Mouse (Mus musculus): ENCODE results near the gene Mcub. TPM values are rescaled to one million over a fixed set of nuclear protein-coding genes. Genes with fewer than 3 reads are reported as not detected.

Gene Mcub
- polyA plus RNA-seq, 1 experiment from 2014 or later, result 3.6 TPM

DNA sequence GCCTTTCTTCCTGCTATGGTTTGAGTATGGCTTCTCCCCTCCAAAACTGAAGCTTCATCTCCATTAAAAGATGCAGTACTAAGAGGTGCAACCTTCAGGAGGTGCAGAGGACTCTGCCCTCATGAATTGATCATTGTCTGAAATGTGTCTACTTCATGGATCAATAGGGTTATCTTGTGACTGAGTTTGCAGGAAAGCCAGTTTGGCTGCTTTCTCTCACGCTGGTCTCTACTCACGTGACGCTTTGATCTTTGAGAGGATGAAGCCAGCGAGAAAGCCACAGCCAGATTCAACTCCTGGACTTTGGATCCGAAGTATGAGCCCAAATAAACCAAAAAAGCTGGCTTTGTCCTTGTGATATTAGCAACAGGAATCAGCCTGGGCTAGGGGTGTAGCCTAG is 83.6 kb downstream of the Mcub start:
- no peak overlapping the region for H3K4me2 ChIP-seq (replicated peaks)
- H3K27me3 ChIP-seq, result no peaks in the 10 kb centered on the region
- no peak overlapping the region for H3K4me3 ChIP-seq
- no peaks in the 10 kb centered on the region for H3K36me3 ChIP-seq
- H3K27ac ChIP-seq (replicated peaks), result no peak overlapping the region
- WGBS, result 80% methylated on average over 5 of the region's 5 CpGs
- no peak for ATAC-seq (ENCODE audit: low FRiP score, low read depth)
- H3K4me1 ChIP-seq, result no peaks in the 10 kb centered on the region
- H3K9ac ChIP-seq (replicated peaks), result no peak overlapping the region
- no peaks in the 10 kb centered on the region for H3K9me3 ChIP-seq

DNA sequence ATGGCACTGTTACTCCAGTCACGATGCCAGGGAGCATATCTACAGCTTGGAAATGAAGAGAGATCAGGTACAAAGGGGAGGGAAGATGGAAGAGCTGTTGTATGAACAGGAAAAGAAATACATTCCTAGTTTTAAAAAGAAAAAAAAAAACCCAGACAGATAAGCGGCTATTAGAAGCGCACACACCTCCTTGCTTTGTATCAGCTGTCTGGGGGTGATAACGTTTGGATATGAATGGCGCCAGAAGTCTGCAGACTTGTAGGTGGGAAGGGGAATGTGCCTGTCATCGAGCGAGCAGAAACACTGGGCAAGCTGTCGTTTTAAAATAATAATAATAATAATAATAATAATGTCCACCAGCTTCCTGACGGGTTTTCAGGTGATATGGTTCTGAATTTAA is 84.4 kb downstream of the Mcub start:
- H3K9me3 ChIP-seq, result no peaks in the 10 kb centered on the region
- no peaks in the 10 kb centered on the region for H3K36me3 ChIP-seq
- 92% methylated on average over 9 of the region's 9 CpGs for WGBS
- H3K4me2 ChIP-seq (replicated peaks), result no peak overlapping the region
- H3K4me1 ChIP-seq, result no peaks in the 10 kb centered on the region
- H3K9ac ChIP-seq (replicated peaks), result no peak overlapping the region
- H3K27ac ChIP-seq (replicated peaks), result no peak overlapping the region
- H3K27me3 ChIP-seq, result no peaks in the 10 kb centered on the region
- no peak overlapping the region for H3K4me3 ChIP-seq
- ATAC-seq (ENCODE audit: low FRiP score, low read depth), result no peak

DNA sequence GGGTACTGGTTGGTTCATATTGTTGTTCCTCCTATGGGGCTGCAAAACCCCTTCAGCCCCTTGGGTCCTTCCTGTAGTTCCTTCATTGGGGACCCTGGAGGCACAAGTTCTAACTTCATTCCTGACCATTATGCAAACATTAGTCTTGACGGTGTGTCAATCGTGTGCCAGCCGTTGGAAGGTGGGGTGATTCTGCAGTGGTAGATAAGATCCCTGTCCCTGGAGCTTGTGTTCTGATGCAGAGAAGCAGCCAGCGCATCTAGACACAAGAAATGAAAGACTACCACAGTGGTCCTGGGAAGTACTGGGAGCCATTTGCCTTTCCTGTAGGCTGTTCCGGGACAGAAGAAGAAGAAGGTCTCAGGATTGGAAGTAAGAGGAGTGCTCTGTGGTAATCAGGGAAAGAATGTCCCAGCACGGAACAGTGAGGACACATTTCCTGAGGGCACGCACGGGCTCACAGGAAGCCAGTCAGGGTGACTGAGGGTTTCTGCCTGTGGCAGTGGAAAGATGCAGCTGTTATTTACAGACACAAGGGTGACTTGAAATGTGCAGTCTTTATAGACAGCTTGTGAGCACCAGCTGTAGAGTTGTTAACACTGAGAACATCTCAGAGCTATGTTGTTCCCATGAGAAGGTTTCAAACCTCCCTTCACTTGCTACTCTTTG is 88.9 kb downstream of the Mcub start:
- H3K4me2 ChIP-seq (replicated peaks), result no peak overlapping the region
- no peak overlapping the region for H3K4me3 ChIP-seq
- H3K4me1 ChIP-seq, result peaks cover 9% of the 10 kb centered on the region
- 87% methylated on average over 8 of the region's 8 CpGs for WGBS
- no peaks in the 10 kb centered on the region for H3K9me3 ChIP-seq
- no peak for ATAC-seq (ENCODE audit: low FRiP score, low read depth)
- no peaks in the 10 kb centered on the region for H3K36me3 ChIP-seq
- H3K27ac ChIP-seq (replicated peaks), result no peak overlapping the region
- H3K9ac ChIP-seq (replicated peaks), result no peak overlapping the region
- peaks cover 8% of the 10 kb centered on the region for H3K27me3 ChIP-seq

DNA sequence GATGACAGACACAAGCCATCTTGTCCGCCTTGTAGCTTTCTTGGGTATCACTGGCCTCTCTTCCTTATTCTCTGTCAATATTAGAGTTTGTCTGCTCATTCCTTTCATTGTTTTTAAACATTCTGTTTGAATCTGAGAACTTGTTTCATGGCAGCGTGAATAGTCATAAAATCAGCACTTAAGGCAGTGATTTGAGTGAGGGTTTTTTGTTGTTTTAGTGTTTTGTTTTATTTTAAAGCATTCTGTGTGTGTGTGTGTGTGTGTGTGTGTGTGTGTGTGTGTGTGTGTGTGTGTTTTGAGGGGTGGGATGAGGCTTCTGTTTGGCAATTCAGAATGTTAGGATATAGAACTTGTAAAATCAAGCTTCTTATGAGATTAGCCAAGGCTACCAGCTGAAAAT is 90.1 kb downstream of the Mcub start:
- peaks cover 8% of the 10 kb centered on the region for H3K27me3 ChIP-seq
- ATAC-seq (ENCODE audit: low FRiP score, low read depth), result no peak
- no peaks in the 10 kb centered on the region for H3K36me3 ChIP-seq
- H3K9ac ChIP-seq (replicated peaks), result no peak overlapping the region
- H3K9me3 ChIP-seq, result no peaks in the 10 kb centered on the region
- no peak overlapping the region for H3K4me3 ChIP-seq
- H3K4me1 ChIP-seq, result peaks cover 9% of the 10 kb centered on the region
- peak overlapping the region; percentile 83 for H3K4me2 ChIP-seq (replicated peaks)
- no peak overlapping the region for H3K27ac ChIP-seq (replicated peaks)
- WGBS, result 76% methylated on average over 2 of the region's 2 CpGs

DNA sequence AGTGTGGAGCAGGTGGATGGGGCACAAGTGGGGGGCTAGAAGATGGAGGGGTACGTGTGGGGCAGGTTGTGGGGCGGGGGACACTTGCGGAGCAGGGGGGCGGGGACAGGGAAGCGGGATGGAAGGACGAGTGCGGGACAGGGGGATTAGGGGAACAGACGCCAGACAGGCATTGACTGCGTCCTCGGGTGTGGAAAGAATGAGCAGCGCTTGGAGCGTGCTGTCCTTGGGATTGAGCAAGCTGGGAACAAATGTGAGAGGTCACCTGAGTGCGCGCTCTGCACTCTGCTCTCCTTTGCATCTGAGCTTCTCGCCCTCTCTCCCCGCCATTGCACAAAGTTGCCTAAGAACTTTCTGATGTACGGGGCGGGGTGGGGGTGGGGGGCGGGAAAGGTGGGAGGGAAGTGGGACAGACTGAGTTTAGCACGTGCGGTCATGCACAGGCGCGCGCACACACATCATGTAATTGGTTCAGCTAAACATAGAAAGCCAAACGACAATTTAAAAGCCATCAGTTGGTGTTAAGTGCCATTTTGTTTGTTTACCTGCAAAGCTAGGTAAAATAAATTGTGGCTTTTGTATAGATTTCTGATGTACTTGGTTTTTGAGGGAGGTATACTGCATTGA is 90.8 kb downstream of the Mcub start:
- H3K4me2 ChIP-seq (replicated peaks), result peak overlapping the region; percentile 83
- no peaks in the 10 kb centered on the region for H3K36me3 ChIP-seq
- peak overlapping the region; percentile 88 for H3K27ac ChIP-seq (replicated peaks)
- no peaks in the 10 kb centered on the region for H3K9me3 ChIP-seq
- under 1% methylated on average over 25 of the region's 25 CpGs for WGBS
- peaks cover 8% of the 10 kb centered on the region for H3K27me3 ChIP-seq
- H3K4me3 ChIP-seq, result peak overlapping the region; percentile 72
- peak; percentile 70 for ATAC-seq (ENCODE audit: low FRiP score, low read depth)
- H3K4me1 ChIP-seq, result peaks cover 9% of the 10 kb centered on the region
- H3K9ac ChIP-seq (replicated peaks), result peak overlapping the region; percentile 76

DNA sequence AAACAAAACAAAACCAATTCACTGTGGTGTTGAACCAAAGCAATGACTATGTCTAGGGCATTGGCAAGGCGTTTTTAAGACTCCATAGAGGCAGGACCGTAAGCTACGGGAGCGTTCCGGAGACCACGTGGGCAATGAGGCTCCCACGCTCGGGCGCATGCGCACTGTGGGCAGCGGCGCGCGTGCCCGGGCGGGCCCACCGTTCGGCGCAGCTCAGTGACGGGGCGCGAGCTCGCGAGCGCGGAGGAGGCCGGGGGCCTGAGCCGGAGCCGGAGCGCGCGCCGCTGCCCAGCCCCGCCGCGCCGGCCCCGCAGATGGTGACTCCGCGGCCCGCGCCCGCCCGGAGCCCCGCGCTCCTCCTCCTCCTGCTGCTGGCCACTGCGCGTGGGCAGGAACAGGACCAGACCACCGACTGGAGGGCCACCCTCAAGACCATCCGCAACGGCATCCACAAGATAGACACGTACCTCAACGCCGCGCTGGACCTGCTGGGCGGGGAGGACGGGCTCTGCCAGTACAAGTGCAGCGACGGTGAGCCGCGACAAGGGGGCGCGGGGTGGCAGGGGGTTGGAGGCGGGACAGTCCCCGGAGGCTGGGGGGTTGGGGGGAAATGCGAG is 91.5 kb downstream of the Mcub start, which contains the start of gene Pla2g12a:
Gene Pla2g12a, plus strand, starts transcription at position 202 of the 617 bp plus-strand sequence.
- no peaks in the 10 kb centered on the region for H3K9me3 ChIP-seq
- H3K27ac ChIP-seq (replicated peaks), result peak within 1 kb of the TSS; percentile 88
- peaks cover 8% of the 10 kb centered on the region for H3K27me3 ChIP-seq
- H3K4me3 ChIP-seq, result peak within 1 kb of the TSS; percentile 72
- 0% methylated on average over 54 of the region's 66 CpGs for WGBS
- H3K4me1 ChIP-seq, result peaks cover 9% of the 10 kb centered on the region
- H3K36me3 ChIP-seq, result no peaks in the 10 kb centered on the region
- H3K4me2 ChIP-seq (replicated peaks), result peak within 1 kb of the TSS; percentile 83
- peak; percentile 94 for ATAC-seq (ENCODE audit: low FRiP score, low read depth)
- H3K9ac ChIP-seq (replicated peaks), result peak within 1 kb of the TSS; percentile 76

DNA sequence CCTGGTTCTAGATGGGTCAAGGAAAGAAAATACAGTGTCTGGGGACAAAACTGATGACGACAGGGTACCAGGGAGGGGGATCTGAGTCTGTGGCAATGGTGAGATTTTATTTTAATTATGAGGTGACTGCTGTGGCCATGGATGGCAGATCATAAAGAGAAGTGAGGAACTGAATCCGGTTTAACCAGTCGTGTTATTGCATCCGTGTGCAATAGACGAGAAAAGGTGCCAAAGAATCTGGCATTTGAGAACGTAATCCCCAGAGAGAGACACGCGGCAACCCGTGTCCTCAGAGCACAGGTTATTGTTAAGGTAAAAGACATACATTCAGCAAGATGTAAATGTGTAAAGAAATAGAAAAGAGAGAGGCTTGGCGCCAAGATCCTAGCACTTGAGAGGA is 92.7 kb downstream of the Mcub start:
- Histone ChIP-seq H3K4me3 (no peak overlapping the region), H3K9me3 (no peaks in the 10 kb centered on the region), H3K4me2 (replicated peaks) (no peak overlapping the region), H3K4me1 (peaks cover 9% of the 10 kb centered on the region), H3K36me3 (no peaks in the 10 kb centered on the region), H3K9ac (replicated peaks) (no peak overlapping the region), H3K27ac (replicated peaks) (no peak overlapping the region), H3K27me3 (peaks cover 8% of the 10 kb centered on the region)
- 87% methylated on average over 10 of the region's 10 CpGs for WGBS
- no peak for ATAC-seq (ENCODE audit: low FRiP score, low read depth)

Other genes with a start within 250 kb of the Mcub start
- 1.9 and 2.1 TPM in 2 replicates for gene Egf, start 214.9 kb downstream of the Mcub start, polyA plus RNA-seq (2016; fragmentation: Nextera tagmentation; extraction: Ambion mirVana)
- gene Lrit3, start 166.2 kb downstream of the Mcub start, polyA plus RNA-seq (2016; fragmentation: Nextera tagmentation; extraction: Ambion mirVana), result not detected in 2 replicates
- not detected in 2 replicates for gene Rrh, start 147.6 kb downstream of the Mcub start, polyA plus RNA-seq (2016; fragmentation: Nextera tagmentation; extraction: Ambion mirVana)
- 86.2 and 89.3 TPM in 2 replicates for gene Gar1, start 138.8 kb downstream of the Mcub start, polyA plus RNA-seq (2016; fragmentation: Nextera tagmentation; extraction: Ambion mirVana)
- gene Cfi, start 134.3 kb downstream of the Mcub start, polyA plus RNA-seq (2016; fragmentation: Nextera tagmentation; extraction: Ambion mirVana), result 0.14 and 0.35 TPM in 2 replicates
- 22.6 and 23.0 TPM in 2 replicates for gene Pla2g12a, start 91.6 kb downstream of the Mcub start, polyA plus RNA-seq (2016; fragmentation: Nextera tagmentation; extraction: Ambion mirVana)
- gene Casp6, start 68.8 kb downstream of the Mcub start, polyA plus RNA-seq (2016; fragmentation: Nextera tagmentation; extraction: Ambion mirVana), result 56.3 and 57.7 TPM in 2 replicates
- 35.6 and 37.2 TPM in 2 replicates for gene Sec24b, start 91.3 kb upstream of the Mcub start, polyA plus RNA-seq (2016; fragmentation: Nextera tagmentation; extraction: Ambion mirVana)
- gene Col25a1, start 161.3 kb upstream of the Mcub start, polyA plus RNA-seq (2016; fragmentation: Nextera tagmentation; extraction: Ambion mirVana), result 6.7 and 8.5 TPM in 2 replicates